Mouse (Mus musculus): ENCODE data around the gene Atg7.

The Atg7 gene

GRCm38 (mm10) chr6:114900194-114900593 is 257.3 kb downstream of the Atg7 start:
- DNase-seq (ENCODE audit: low read depth, low spot score), result no peak

DNA sequence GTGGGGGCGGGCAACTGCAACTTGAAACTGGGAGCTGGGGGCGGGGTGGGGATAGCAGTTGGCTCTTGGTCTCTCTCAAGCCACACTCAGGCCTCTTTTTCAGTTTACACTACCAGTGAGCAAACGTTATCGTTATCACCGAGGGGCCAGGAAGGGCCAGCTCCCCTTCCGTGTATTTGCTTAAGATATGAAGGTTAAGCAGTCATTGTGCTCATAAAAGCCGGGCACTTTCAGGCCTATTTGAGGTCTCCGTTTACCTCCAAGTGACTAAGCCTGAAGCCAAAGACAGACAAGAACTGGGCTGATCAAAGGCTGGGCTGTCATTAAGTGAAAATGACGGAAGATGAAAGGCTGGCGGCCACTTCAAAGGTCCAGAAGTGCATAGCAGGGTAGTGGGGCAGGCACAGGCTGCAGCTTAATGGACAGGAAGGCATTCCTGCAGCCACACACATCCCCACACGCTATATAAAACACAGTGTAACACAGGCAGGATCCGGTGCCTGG is 258.5 kb downstream of the Atg7 start:
- peak; percentile 36 for DNase-seq (ENCODE audit: low read depth, low spot score)

- DNase-seq (ENCODE audit: low read depth, low spot score), result no peak
Measured at GRCm38 (mm10) chr6:114901921-114902320, 259.0 kb downstream of the Atg7 start.

GRCm38 (mm10) chr6:114904233-114904632 is 261.3 kb downstream of the Atg7 start:
- DNase-seq (ENCODE audit: low read depth, low spot score), result no peak

- DNase-seq (ENCODE audit: low read depth, low spot score), result no peak
Measured at GRCm38 (mm10) chr6:114904818-114905217, 261.9 kb downstream of the Atg7 start.

GRCm38 (mm10) chr6:114905253-114906028 is 262.5 kb downstream of the Atg7 start:
- DNase-seq (ENCODE audit: low read depth, low spot score), result no peak

GRCm38 (mm10) chr6:114906209-114906608 is 263.3 kb downstream of the Atg7 start:
- DNase-seq (ENCODE audit: low read depth, low spot score), result no peak

DNA sequence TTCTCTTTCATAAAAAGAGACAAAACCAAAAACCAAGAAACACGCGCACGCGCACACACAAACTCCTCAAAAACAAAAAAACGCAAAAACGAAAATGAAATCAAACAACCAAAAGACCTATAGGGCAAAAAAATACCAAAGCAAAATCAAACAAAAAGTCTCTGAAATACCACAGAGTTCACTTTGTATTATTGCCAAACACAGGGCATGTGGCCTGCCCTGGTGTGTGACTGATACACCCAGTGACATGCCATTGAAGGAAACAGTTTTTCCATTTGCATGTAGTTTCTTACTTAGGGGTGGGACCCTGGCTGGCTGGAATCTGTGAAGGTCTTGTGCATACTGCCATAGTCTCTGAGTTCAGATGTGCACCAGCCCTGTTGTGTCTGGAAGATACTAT is 264.6 kb downstream of the Atg7 start:
- DNase-seq (ENCODE audit: low read depth, low spot score), result no peak

- DNase-seq (ENCODE audit: low read depth, low spot score), result no peak
Measured at GRCm38 (mm10) chr6:114909801-114910200, 266.9 kb downstream of the Atg7 start.

Measured in c-Kit-negative CD71-positive TER-119-positive erythroid progenitor cells, embryonic 14.5 days (primary cell).